Mouse (Mus musculus): ENCODE measurements around the gene Lemd1. TPM values are rescaled to one million over a fixed set of nuclear protein-coding genes. Genes with fewer than 3 reads are reported as not detected.

The Lemd1 gene
- total and polyA plus RNA-seq, 3 experiments, result not detected

- dilution Hi-C loops (cut with MboI; ENCODE audit: extremely low pct_ligation_motif_present, extremely low pct_unique_long_range_greater_than_20kb, low sequenced_read_pairs), result no loop called here
- no peak for DNase-seq (ENCODE audit: extremely low read depth)
- H3K27ac ChIP-seq (ENCODE audit: insufficient read depth, low read depth), result no peak overlapping the region
- no peak overlapping the region for H3K9ac ChIP-seq (ENCODE audit: insufficient read depth, low read depth)
- TF ChIP-seq RAD21 (IDR thresholded peaks at IDR 0.05; ENCODE audit: low read depth, low read length) (no peak), CHD1 (IDR thresholded peaks at IDR 0.05; ENCODE audit: low read depth, low read length) (no peak), MAX (IDR thresholded peaks at IDR 0.05; ENCODE audit: low read length) (no peak), CHD2 (IDR thresholded peaks at IDR 0.05; ENCODE audit: low read length) (no peak), EP300 (IDR thresholded peaks at IDR 0.05; ENCODE audit: low read length) (no peak), E2F4 (IDR thresholded peaks at IDR 0.05; ENCODE audit: insufficient replicate concordance, low read depth, low read length) (no peak), PAX5 (IDR thresholded peaks at IDR 0.05; ENCODE audit: low read length) (no peak), NELFE (IDR thresholded peaks at IDR 0.05; ENCODE audit: low read depth, low read length) (no peak), RCOR1 (conservative IDR thresholded peaks at IDR 0.05; ENCODE audit: low read depth, low read length) (no peak), SIN3A (IDR thresholded peaks at IDR 0.05; ENCODE audit: low read length) (no peak), MYC (IDR thresholded peaks at IDR 0.05; ENCODE audit: low read depth, low read length) (no peak), SMC3 (IDR thresholded peaks at IDR 0.05; ENCODE audit: low read depth, low read length) (no peak), ETS1 (conservative IDR thresholded peaks at IDR 0.05; ENCODE audit: low read depth, low read length) (no peak), UBTF (IDR thresholded peaks at IDR 0.05; ENCODE audit: low read depth, low read length) (no peak)
- H3K27me3 ChIP-seq (replicated peaks), result peaks cover 62% of the 10 kb centered on the region
- H3K9me3 ChIP-seq (replicated peaks; ENCODE audit: low read length), result no peaks in the 10 kb centered on the region
- in situ Hi-C loops (cut with MboI; ENCODE audit: low pct_ligation_motif_present, low pct_unique_long_range_greater_than_20kb, low sequenced_read_pairs), result loop anchor here (5.0 kb wide), 2 partner anchors 36 to 79 kb away; no protein-coding TSS in a partner anchor
- no peak overlapping the region for H3K4me3 ChIP-seq (replicated peaks in 1 of 3; ENCODE audit: low read depth in 2 of 3, low read length in 2 of 3, poor library complexity in 1 of 3)
- H3K36me3 ChIP-seq (replicated peaks in 1 of 2; ENCODE audit: control insufficient read depth in 1 of 2, insufficient read depth in 1 of 2, low read length in 1 of 2), result no peaks in the 10 kb centered on the region
- no peaks in the 10 kb centered on the region for H3K79me2 ChIP-seq (replicated peaks; ENCODE audit: control insufficient read depth, extremely low read depth, insufficient read depth, poor library complexity, severe bottlenecking)
- no peak overlapping the region for H3K4me2 ChIP-seq (ENCODE audit: insufficient read depth, low read depth, poor library complexity, severe bottlenecking)
- 0 out of 4 replicates have a peak, but pooled peaks cover 0 to 3% of the 10 kb centered on the region in 2 experiments for H3K4me1 ChIP-seq (ENCODE audit: control insufficient read depth in 1 of 2, insufficient read depth in 2 of 2)
These were observed 32.5 kb upstream of the Lemd1 start for GRCm38 (mm10) chr1:132158741-132159140.

- Histone ChIP-seq H3K27ac (ENCODE audit: insufficient read depth, low read depth) (no peak overlapping the region), H3K9ac (ENCODE audit: insufficient read depth, low read depth) (no peak overlapping the region), H3K27me3 (replicated peaks) (peaks cover 71% of the 10 kb centered on the region), H3K36me3 (replicated peaks in 1 of 2; ENCODE audit: control insufficient read depth in 1 of 2, insufficient read depth in 1 of 2, low read length in 1 of 2) (no peaks in the 10 kb centered on the region), H3K4me3 (replicated peaks in 1 of 3; ENCODE audit: low read depth in 2 of 3, low read length in 2 of 3, poor library complexity in 1 of 3) (no peak overlapping the region), H3K79me2 (replicated peaks; ENCODE audit: control insufficient read depth, extremely low read depth, insufficient read depth, poor library complexity, severe bottlenecking) (no peaks in the 10 kb centered on the region), H3K4me2 (ENCODE audit: insufficient read depth, low read depth, poor library complexity, severe bottlenecking) (no peak overlapping the region), H3K9me3 (replicated peaks; ENCODE audit: low read length) (no peaks in the 10 kb centered on the region), H3K4me1 (ENCODE audit: control insufficient read depth in 1 of 2, insufficient read depth in 2 of 2) (0 out of 4 replicates have a peak, but pooled peaks cover 0 to 3% of the 10 kb centered on the region in 2 experiments)
- no peak for TF ChIP-seq ZKSCAN1 (IDR thresholded peaks at IDR 0.05; ENCODE audit: borderline replicate concordance, low read depth, low read length)
- TF ChIP-seq IRF4 (IDR thresholded peaks at IDR 0.05; ENCODE audit: low read depth, low read length), result no peak
- TF ChIP-seq KAT2A (IDR thresholded peaks at IDR 0.05; ENCODE audit: insufficient replicate concordance, low read length), result no peak
- no peak for TF ChIP-seq ZMIZ1 (IDR thresholded peaks at IDR 0.05; ENCODE audit: low read depth, low read length)
- no peak for TF ChIP-seq PAX5 (IDR thresholded peaks at IDR 0.05; ENCODE audit: low read length)
- TF ChIP-seq TCF12 (IDR thresholded peaks at IDR 0.05; ENCODE audit: low read depth, low read length), result no peak
- no peak for DNase-seq (ENCODE audit: extremely low read depth)
- in situ Hi-C loops (cut with MboI; ENCODE audit: low pct_ligation_motif_present, low pct_unique_long_range_greater_than_20kb, low sequenced_read_pairs), result loop anchor here (5.0 to 10.0 kb wide), 3 partner anchors 37 to 78 kb away; no protein-coding TSS in a partner anchor
- dilution Hi-C loops (cut with MboI; ENCODE audit: extremely low pct_ligation_motif_present, extremely low pct_unique_long_range_greater_than_20kb, low sequenced_read_pairs), result no loop called here
These were observed 31.6 kb upstream of the Lemd1 start for GRCm38 (mm10) chr1:132159681-132160080.
